Mouse (Mus musculus) 416B (cell line): ENCODE measurements around the gene Olfr866.

ENCODE experiments used
- DNase-seq: peaks from one replicate; pipeline ENCODE4 v3.0.0; 2011; ENCODE audit warnings: low read depth

Olfr866 gene

GRCm38 (mm10) chr9:20027935-20028334, at the start of gene Olfr866:
Gene Olfr866, minus strand, starts transcription at chr9:20028035.
- DNase-seq = no peak

GRCm38 (mm10) chr9:20073523-20074177, 45.8 kb upstream of the Olfr866 start:
- no peak for DNase-seq

- no peak for DNase-seq
Measured at GRCm38 (mm10) chr9:20071291-20071690, 43.5 kb upstream of the Olfr866 start.

- no peak for DNase-seq
Measured at GRCm38 (mm10) chr9:20070236-20070635, 42.4 kb upstream of the Olfr866 start.

- no peak for DNase-seq
Measured at GRCm38 (mm10) chr9:20057462-20057861, 29.6 kb upstream of the Olfr866 start, which contains the start of gene Olfr867. Gene Olfr867, minus strand, starts transcription at chr9:20057562.

GRCm38 (mm10) chr9:20047964-20048363, 20.1 kb upstream of the Olfr866 start:
- DNase-seq = no peak
